Mouse (Mus musculus) limb, embryonic 10.5 days (tissue): Measurements from ENCODE around the gene Cd320. TPM values are rescaled to one million over a fixed set of nuclear protein-coding genes. Genes with fewer than 3 reads are reported as not detected.
A peak's percentile ranks its signal among the peaks of the same experiment; 100 is the strongest.

ENCODE experiments used
- DNase-seq: peaks from one replicate; pipeline ENCODE4 v3.0.0-alpha.2; 2017; ENCODE audit warnings: low spot score
- H3K27ac ChIP-seq: fragments of 300-500 bp; sonication (generic); 2 replicates; pipeline ENCODE4 v1.5.1; 2016; ENCODE audit warnings: mild to moderate bottlenecking
- H3K27me3 ChIP-seq: fragments of 300-500 bp; sonication (generic); 2 replicates; pipeline ENCODE4 v1.6.1; 2016; ENCODE audit warnings: low read depth, mild to moderate bottlenecking; ENCODE audit not compliant: poor library complexity, severe bottlenecking
- H3K36me3 ChIP-seq: fragments of 300-500 bp; sonication (generic); 2 replicates; pipeline ENCODE4 v1.6.1; 2016; ENCODE audit warnings: mild to moderate bottlenecking, moderate library complexity
- H3K4me1 ChIP-seq: fragments of 300-500 bp; sonication (generic); 2 replicates; pipeline ENCODE4 v1.6.1; 2016
- H3K4me3 ChIP-seq: fragments of 300-500 bp; sonication (generic); 2 replicates; pipeline ENCODE4 v1.5.1; 2016; ENCODE audit warnings: mild to moderate bottlenecking, moderate library complexity
- H3K9me3 ChIP-seq: fragments of 300-500 bp; sonication (generic); replicated peaks from 2 replicates; pipeline ENCODE4 v1.6.1; 2016; ENCODE audit warnings: mild to moderate bottlenecking
- WGBS: fragments of 180-500 bp; shearing (Covaris S2); methylation state at CpG from one replicate; pipeline ENCODE4 v1.1.7; 2016; 5-methylcytosine and 5-hydroxymethylcytosine counted together
- polyA plus RNA-seq: library from polyadenylated mRNA; unstranded; fragments of >200 nt; fragmentation: Nextera tagmentation; extraction: Ambion mirVana; gene quantifications from 2 replicates; pipeline ENCODE4 v1.2.1, GENCODE M21; 2016

The Cd320 gene
- polyA plus RNA-seq: 98.2 and 119 TPM in 2 replicates

DNA sequence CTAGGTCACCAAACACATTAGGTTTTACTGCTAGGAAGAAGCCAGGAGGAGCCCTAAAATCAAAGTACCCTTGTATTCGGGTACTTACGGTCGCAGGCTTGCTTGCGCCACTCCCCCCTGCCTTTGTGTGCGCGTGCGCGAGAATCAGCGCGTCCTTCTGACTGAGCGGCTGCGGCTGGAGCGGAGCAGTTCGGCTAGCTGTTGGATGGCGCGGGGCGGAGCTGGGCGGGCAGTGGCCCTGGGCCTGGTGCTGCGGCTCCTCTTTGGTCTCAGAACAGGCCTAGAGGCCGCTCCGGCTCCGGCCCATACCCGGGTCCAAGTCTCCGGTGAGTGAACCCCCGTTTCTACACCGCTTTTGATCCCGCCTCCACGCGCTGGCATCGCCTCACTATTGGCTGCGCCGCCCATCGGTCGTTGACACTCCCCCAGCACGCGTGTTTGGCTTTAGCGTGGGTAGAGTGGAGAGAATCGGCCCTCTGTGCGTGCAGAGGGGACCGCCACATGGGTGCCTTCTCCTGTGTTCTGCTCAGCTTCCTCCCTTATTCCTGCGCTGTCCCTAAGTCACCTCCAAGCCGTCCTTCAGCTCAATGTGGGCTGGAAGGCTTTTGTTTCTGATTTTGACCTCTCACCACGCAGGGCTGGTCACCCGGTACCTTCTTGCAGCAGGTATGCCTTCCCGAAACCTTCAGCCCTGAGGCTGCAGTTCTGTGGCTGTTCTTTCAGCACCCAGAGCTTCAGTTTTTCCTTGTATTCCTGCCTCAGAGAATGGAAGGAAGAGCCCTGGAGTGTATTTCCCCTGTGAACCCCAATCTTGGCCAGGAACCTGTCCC, at the start of gene Cd320:
Gene Cd320, plus strand, starts transcription at position 126 of the 830 bp plus-strand sequence.
- Histone ChIP-seq H3K4me3 (peak within 1 kb of the TSS; percentile 68), H3K36me3 (peaks cover 45% of the 10 kb centered on the region), H3K27ac (peak within 1 kb of the TSS; percentile 88), H3K27me3 (no peaks in the 10 kb centered on the region), H3K4me1 (peaks cover 17% of the 10 kb centered on the region), H3K9me3 (no peaks in the 10 kb centered on the region)
- WGBS: under 1% methylated on average over 45 of the region's 45 CpGs
- peak; percentile 94 for DNase-seq

GRCm38 (mm10) chr17:33798306-33798705, 44.6 kb upstream of the Cd320 start:
- H3K4me3 ChIP-seq: no peak overlapping the region
- H3K27me3 ChIP-seq: no peaks in the 10 kb centered on the region
- DNase-seq: no peak
- H3K36me3 ChIP-seq: no peaks in the 10 kb centered on the region
- no peaks in the 10 kb centered on the region for H3K9me3 ChIP-seq
- no peaks in the 10 kb centered on the region for H3K4me1 ChIP-seq
- 58% methylated on average over 3 of the region's 3 CpGs for WGBS
- no peak overlapping the region for H3K27ac ChIP-seq

- no peak for DNase-seq
- Histone ChIP-seq H3K27ac (no peak overlapping the region), H3K36me3 (no peaks in the 10 kb centered on the region), H3K4me3 (no peak overlapping the region), H3K4me1 (no peaks in the 10 kb centered on the region), H3K9me3 (no peaks in the 10 kb centered on the region), H3K27me3 (no peaks in the 10 kb centered on the region)
- 72% methylated on average over 1 of the region's 1 CpGs for WGBS
These were observed 43.6 kb upstream of the Cd320 start for GRCm38 (mm10) chr17:33799277-33799676.

GRCm38 (mm10) chr17:33802221-33802620, 40.7 kb upstream of the Cd320 start:
- H3K4me1 ChIP-seq: no peaks in the 10 kb centered on the region
- no peaks in the 10 kb centered on the region for H3K27me3 ChIP-seq
- no peaks in the 10 kb centered on the region for H3K9me3 ChIP-seq
- H3K4me3 ChIP-seq: no peak overlapping the region
- DNase-seq: no peak
- WGBS: 8% methylated on average over 2 of the region's 2 CpGs
- no peak overlapping the region for H3K27ac ChIP-seq
- H3K36me3 ChIP-seq: no peaks in the 10 kb centered on the region

DNA sequence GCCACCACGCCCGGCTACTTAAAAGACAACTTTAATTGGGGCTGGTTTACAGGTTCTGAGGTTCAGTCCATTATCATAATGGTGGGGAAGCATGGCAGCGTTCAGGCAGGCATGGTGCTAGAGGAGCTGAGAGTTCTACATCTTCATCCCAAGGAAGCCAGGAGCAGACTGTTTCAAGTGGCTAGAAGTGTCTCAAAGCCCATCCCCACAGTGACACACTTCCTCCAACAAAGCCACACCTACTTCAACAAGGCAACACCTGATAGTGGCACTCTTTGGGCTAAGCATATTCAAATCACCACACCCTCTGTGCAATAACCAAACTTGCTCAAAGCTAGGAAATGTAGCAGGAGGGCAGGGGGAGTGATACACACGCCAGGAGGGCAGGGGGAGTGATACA, 38.7 kb upstream of the Cd320 start:
- H3K27me3 ChIP-seq: no peaks in the 10 kb centered on the region
- 60% methylated on average over 4 of the region's 4 CpGs for WGBS
- no peaks in the 10 kb centered on the region for H3K36me3 ChIP-seq

DNA sequence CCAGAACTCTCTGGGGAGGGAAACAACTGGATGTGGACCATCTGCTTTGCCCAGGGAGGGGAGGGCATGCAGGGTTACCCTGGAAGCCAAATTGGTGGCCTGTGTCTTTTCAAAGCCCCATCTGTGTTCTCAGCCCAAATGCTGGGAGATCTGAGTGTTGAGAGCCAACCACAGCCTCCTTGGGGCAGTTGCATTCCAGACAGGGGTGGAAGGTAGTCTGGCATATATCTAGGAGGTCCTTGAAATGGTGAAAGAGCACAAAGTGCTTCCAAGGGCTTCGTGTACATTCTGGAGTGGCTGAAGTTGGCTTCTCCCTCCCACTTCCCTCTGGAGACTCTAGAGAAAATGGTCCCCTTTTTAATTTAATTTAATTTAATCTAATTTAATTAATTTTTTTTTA, 38.1 kb upstream of the Cd320 start:
- Histone ChIP-seq H3K36me3 (no peaks in the 10 kb centered on the region), H3K4me1 (peaks cover 7% of the 10 kb centered on the region), H3K4me3 (no peak overlapping the region), H3K27ac (no peak overlapping the region), H3K9me3 (no peaks in the 10 kb centered on the region), H3K27me3 (no peaks in the 10 kb centered on the region)
- 65% methylated on average over 1 of the region's 1 CpGs for WGBS
- no peak for DNase-seq

More for the DNA sequence above, 38.7 kb upstream of the Cd320 start:
- H3K9me3 ChIP-seq: no peaks in the 10 kb centered on the region
- H3K4me1 ChIP-seq: peaks cover 7% of the 10 kb centered on the region
- no peak overlapping the region for H3K27ac ChIP-seq
- no peak for DNase-seq
- H3K4me3 ChIP-seq: no peak overlapping the region

DNA sequence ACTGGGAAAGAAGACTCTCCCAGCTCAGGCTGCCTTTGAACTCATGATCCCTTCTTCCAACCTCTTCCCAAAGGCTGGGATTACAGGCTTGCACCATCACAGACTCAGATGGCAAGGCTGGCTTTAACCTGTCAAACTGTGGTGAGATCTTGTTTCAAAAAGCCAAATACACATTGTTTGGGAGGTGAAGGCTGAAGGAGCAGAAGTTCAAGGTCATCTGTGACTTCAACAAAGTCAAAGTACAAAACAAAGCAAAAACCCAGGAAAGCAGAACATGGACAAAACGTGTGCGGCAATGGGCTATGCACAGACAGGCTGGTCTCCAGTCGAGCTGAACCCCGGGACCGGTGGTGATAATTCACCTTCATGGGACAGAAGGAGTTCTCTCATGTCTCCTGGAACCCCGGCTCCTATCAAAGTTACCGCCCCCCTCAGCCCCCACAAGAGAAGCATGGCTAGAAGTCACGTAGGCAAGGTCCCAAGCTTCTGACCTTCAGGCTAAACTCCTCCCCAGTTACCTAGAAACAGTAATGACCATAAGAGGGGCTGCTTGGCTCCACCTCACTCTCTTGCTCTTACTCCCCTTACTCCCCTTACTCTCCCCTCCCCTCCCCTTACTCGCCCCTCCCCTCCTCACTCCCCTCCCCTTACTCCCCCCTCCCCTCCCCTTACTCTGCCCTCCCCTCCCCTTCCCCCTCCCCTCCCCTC, 35.6 kb upstream of the Cd320 start:
- H3K4me3 ChIP-seq: no peak overlapping the region
- H3K27ac ChIP-seq: no peak overlapping the region
- no peaks in the 10 kb centered on the region for H3K9me3 ChIP-seq
- DNase-seq: no peak
- peaks cover 14% of the 10 kb centered on the region for H3K27me3 ChIP-seq
- 56% methylated on average over 8 of the region's 9 CpGs for WGBS
- no peaks in the 10 kb centered on the region for H3K36me3 ChIP-seq
- peaks cover 17% of the 10 kb centered on the region for H3K4me1 ChIP-seq

DNA sequence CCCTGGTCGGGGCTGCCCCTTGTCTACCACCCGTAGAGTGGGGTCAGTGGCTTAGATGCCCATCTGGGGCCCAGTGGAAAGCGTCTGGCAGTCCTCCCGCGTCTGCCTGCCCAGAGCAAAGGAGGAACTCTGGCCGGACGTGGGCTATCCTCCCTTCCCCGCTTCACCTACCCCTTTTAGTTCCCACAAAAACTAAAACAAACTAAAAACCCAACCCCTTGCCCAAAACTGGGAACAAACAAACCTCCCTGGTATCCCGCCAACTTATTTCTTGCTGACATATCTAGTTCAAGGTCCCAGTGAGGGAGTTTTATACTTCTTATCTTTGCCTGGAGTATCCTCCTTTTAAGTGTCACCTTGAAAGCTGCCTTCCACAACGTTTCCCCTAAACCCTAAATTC, 34.7 kb upstream of the Cd320 start:
- WGBS: 39% methylated on average over 10 of the region's 10 CpGs
- no peak for DNase-seq
- Histone ChIP-seq H3K9me3 (no peaks in the 10 kb centered on the region), H3K27me3 (peaks cover 14% of the 10 kb centered on the region), H3K36me3 (no peaks in the 10 kb centered on the region), H3K4me1 (peaks cover 22% of the 10 kb centered on the region), H3K4me3 (no peak overlapping the region), H3K27ac (no peak overlapping the region)

- Histone ChIP-seq H3K4me1 (peaks cover 22% of the 10 kb centered on the region), H3K4me3 (peak within 1 kb of the TSS; percentile 65), H3K27ac (peak within 1 kb of the TSS; percentile 69; the same call in 1 of the 2 replicates), H3K27me3 (peaks cover 14% of the 10 kb centered on the region), H3K9me3 (no peaks in the 10 kb centered on the region), H3K36me3 (0 out of 2 replicates have a peak, but pooled peaks cover 1% of the 10 kb centered on the region)
- DNase-seq: peak; percentile 93
- 1% methylated on average over 36 of the region's 36 CpGs for WGBS
These were observed 32.4 kb upstream of the Cd320 start, which contains the start of gene Kank3 for GRCm38 (mm10) chr17:33810334-33811141. Gene Kank3 (plus strand): TSS chr17:33810519.

DNA sequence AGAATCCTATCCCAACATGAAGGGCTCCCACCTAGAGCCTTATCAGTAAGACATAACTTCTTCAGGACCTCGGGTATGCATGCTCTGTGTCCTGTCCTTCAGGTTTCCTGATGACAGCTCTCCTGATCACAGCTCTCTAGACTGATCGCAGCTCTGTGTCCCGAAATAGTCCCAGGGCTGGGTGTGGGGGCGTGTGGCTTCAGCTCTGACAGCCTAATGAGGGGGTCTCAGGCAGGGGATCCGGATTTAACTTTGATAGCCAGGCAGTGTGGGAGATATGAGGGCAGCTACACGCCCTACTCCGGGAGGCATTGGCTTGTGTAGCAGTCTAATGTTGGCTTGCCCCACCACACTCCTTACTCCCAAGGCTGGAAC, 31.8 kb upstream of the Cd320 start:
- Histone ChIP-seq H3K36me3 (peaks cover 5% of the 10 kb centered on the region; the same call in 1 of the 2 replicates), H3K4me1 (peaks cover 22% of the 10 kb centered on the region), H3K4me3 (peak overlapping the region; percentile 65), H3K9me3 (no peaks in the 10 kb centered on the region), H3K27ac (no peak overlapping the region), H3K27me3 (peaks cover 14% of the 10 kb centered on the region)
- DNase-seq: no peak
- 24% methylated on average over 7 of the region's 7 CpGs for WGBS

DNA sequence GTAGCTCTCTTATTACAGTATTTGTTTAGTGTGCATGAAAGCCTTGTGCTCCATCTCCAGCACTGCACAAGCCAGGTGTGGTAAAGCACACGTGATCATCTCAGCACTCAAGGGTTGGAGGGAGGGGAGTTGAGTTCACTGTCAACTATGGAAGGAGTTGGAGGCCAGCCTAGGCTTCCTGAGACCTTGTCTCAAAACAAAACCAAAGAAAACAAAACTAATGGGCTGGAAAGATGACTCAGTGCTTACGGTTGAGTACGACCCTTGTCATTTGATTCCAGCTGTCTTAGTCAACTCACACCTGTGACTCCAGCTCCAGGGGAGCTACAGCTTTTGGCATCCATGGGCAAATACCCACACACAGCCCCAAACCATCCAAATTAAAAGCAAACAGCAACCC, 30.4 kb upstream of the Cd320 start:
- WGBS: 69% methylated on average over 3 of the region's 3 CpGs
- Histone ChIP-seq H3K9me3 (no peaks in the 10 kb centered on the region), H3K27me3 (peaks cover 14% of the 10 kb centered on the region), H3K4me3 (no peak overlapping the region), H3K36me3 (peaks cover 5% of the 10 kb centered on the region; the same call in 1 of the 2 replicates), H3K4me1 (peaks cover 30% of the 10 kb centered on the region), H3K27ac (no peak overlapping the region)
- DNase-seq: no peak

GRCm38 (mm10) chr17:33812990-33813389, 29.9 kb upstream of the Cd320 start:
- no peak overlapping the region for H3K4me3 ChIP-seq
- DNase-seq: no peak
- 76% methylated on average over 4 of the region's 4 CpGs for WGBS
- H3K4me1 ChIP-seq: peaks cover 31% of the 10 kb centered on the region
- peaks cover 14% of the 10 kb centered on the region for H3K27me3 ChIP-seq
- no peaks in the 10 kb centered on the region for H3K9me3 ChIP-seq
- no peak overlapping the region for H3K27ac ChIP-seq
- peaks cover 8% of the 10 kb centered on the region for H3K36me3 ChIP-seq
